Mouse (Mus musculus) C2C12 (cell line): ENCODE results near the gene Plcg1. TPM values are rescaled to one million over a fixed set of nuclear protein-coding genes. Genes with fewer than 3 reads are reported as not detected.

Experiments used
- H3K27me3 ChIP-seq: one replicate; pipeline ENCODE4 v1.6.1; 2011; ENCODE audit not compliant: control insufficient read depth, insufficient read depth, insufficient read length
- H3K36me3 ChIP-seq: one replicate; pipeline ENCODE4 v1.6.1; 2011; ENCODE audit not compliant: control insufficient read depth, insufficient read depth
- H3K4me3 ChIP-seq: one replicate; pipeline ENCODE4 v1.5.1; 2011; ENCODE audit warnings: mild to moderate bottlenecking, control low read depth; ENCODE audit not compliant: poor library complexity, insufficient read depth, severe bottlenecking
- H3K79me2 ChIP-seq: one replicate; pipeline ENCODE4 v1.6.1; 2011; ENCODE audit not compliant: control insufficient read depth, insufficient read depth
- H3K79me3 ChIP-seq: one replicate; pipeline ENCODE4 v1.6.1; 2011; ENCODE audit warnings: low read depth, control low read depth
- H3ac ChIP-seq: one replicate; pipeline ENCODE3; 2011; ENCODE audit warnings: low read depth; ENCODE audit not compliant: control insufficient read depth, insufficient read length
- CEBPB ChIP-seq: IDR thresholded peaks from one replicate; pipeline ENCODE4 v1.6.1; 2011; ENCODE audit warnings: low read depth, mild to moderate bottlenecking, control low read depth, moderate library complexity
- CTCF ChIP-seq: IDR thresholded peaks from one replicate; pipeline ENCODE4 v1.5.1; 2011; ENCODE audit not compliant: control insufficient read depth, insufficient read depth, insufficient read length
- FOSL1 ChIP-seq: IDR thresholded peaks from one replicate; pipeline ENCODE4 v1.8.0; 2011; ENCODE audit warnings: mild to moderate bottlenecking, low read length; ENCODE audit not compliant: poor library complexity, insufficient read depth, severe bottlenecking
- MAX ChIP-seq: IDR thresholded peaks from one replicate; pipeline ENCODE4 v1.6.1; 2011; ENCODE audit warnings: mild to moderate bottlenecking, control low read depth
- MYOD1 ChIP-seq: IDR thresholded peaks from one replicate; pipeline ENCODE4 v1.6.1; 2011; ENCODE audit warnings: low read depth; ENCODE audit not compliant: control insufficient read depth, insufficient read length
- MYOG ChIP-seq: IDR thresholded peaks from one replicate; pipeline ENCODE4 v1.6.1; 2011; ENCODE audit not compliant: control insufficient read depth, insufficient read length; ENCODE audit errors: extremely low read depth
- USF1 ChIP-seq: IDR thresholded peaks from one replicate; pipeline ENCODE4 v1.6.1; 2011; ENCODE audit warnings: low read depth, mild to moderate bottlenecking, control low read depth, moderate library complexity
- polyA plus RNA-seq: library from polyadenylated mRNA; unstranded; fragments of >200 nt; fragmentation: generic; extraction: Trizol; gene quantifications from one replicate; pipeline ENCODE4 v1.2.1, GENCODE M21; 2012; ENCODE audit warnings: missing spikeins

Gene Plcg1
- polyA plus RNA-seq, 1 experiment: 39.0 TPM

DNA sequence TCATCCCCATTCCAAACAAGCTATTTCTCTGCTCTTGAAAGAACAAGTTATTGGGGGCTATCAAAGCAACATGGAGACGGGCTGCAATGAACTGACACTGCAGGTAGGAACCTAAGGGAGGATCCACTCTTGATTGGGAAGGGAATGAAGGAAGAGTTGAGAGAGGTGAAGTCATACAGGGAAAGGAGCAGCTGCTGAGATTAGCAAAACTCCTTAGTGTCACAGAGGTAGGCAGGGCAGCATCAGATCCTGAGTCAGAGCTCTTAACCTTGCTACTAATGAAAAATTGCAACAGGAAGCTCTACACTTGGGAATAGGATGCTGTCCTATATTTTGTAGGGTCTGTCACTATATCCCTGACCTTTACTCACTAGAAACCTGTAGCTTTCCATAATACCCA is 69.9 kb downstream of the Plcg1 start:
- no peaks in the 10 kb centered on the region for H3K36me3 ChIP-seq
- no peaks in the 10 kb centered on the region for H3K27me3 ChIP-seq
- H3K79me2 ChIP-seq: no peaks in the 10 kb centered on the region
- H3ac ChIP-seq: no peak overlapping the region
- no peaks in the 10 kb centered on the region for H3K79me3 ChIP-seq
- no peak for TF ChIP-seq CTCF
- TF ChIP-seq CEBPB: no peak
- TF ChIP-seq MYOD1: no peak
- no peak for TF ChIP-seq USF1
- TF ChIP-seq MAX: no peak
- no peak for TF ChIP-seq FOSL1
- TF ChIP-seq MYOG: no peak
- H3K4me3 ChIP-seq: no peak overlapping the region

DNA sequence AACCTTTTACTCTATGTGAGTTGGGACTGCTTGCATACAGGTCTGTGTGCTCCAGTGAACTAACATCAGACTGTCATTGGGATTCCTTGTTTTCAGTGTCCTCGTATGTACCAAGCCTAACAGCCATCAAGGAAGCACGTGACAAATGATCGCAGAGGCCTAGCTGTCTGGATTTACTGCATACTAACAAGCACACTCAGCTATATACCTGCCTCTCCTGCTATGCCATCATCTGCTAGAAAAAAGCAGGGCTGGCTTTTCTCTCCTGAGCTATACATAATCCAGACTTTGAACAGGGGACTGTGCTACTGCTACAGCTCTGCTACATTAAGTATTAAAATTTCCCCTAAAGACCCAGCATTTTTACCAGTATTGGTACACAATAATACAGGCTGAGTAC is 71.2 kb downstream of the Plcg1 start:
- no peaks in the 10 kb centered on the region for H3K79me2 ChIP-seq
- no peaks in the 10 kb centered on the region for H3K36me3 ChIP-seq
- H3ac ChIP-seq: no peak overlapping the region
- TF ChIP-seq USF1 (no peak), CTCF (no peak), MYOG (no peak), MYOD1 (no peak), MAX (no peak), CEBPB (no peak), FOSL1 (no peak)
- no peaks in the 10 kb centered on the region for H3K79me3 ChIP-seq
- H3K4me3 ChIP-seq: no peak overlapping the region
- no peaks in the 10 kb centered on the region for H3K27me3 ChIP-seq

DNA sequence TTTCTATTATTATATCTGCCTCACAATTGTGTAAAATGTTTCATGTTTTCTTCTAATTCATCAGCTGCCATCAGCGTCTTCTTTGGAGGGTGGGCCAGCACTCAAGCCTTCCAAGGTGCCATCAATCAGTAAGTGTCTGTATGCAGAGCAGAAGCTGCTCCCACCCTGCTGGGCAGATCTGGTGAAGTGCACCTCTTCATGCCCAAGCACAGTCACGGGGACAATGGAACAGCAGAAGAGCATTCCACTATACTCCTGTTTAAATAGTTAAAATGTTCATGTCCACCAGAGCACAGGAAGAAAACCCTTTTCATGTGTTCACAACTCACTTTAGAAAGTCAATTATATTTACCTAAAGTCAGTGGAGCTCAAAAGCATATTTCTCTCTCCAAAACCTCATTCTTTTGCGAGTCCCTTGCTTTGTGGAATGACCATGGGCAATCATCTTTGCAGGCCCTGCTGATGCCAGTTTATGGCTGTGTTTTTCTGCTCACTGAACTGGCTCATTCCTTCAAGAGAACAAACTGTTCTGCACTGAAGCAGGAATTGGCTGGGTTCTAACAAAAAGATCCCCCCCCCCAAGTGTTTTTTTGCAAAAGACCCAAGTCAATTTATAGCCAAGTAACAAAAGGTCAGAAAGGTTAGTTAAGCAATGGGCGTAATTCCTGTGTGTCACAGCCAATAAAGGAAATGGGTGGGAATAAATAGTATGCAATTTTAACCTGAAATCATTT is 73.9 kb downstream of the Plcg1 start:
- Histone ChIP-seq H3K27me3 (no peaks in the 10 kb centered on the region), H3K36me3 (no peaks in the 10 kb centered on the region), H3K79me3 (no peaks in the 10 kb centered on the region), H3K79me2 (no peaks in the 10 kb centered on the region), H3K4me3 (no peak overlapping the region), H3ac (no peak overlapping the region)
- TF ChIP-seq CEBPB (no peak), USF1 (no peak), FOSL1 (no peak), MYOD1 (no peak), MAX (no peak), MYOG (no peak), CTCF (no peak)

DNA sequence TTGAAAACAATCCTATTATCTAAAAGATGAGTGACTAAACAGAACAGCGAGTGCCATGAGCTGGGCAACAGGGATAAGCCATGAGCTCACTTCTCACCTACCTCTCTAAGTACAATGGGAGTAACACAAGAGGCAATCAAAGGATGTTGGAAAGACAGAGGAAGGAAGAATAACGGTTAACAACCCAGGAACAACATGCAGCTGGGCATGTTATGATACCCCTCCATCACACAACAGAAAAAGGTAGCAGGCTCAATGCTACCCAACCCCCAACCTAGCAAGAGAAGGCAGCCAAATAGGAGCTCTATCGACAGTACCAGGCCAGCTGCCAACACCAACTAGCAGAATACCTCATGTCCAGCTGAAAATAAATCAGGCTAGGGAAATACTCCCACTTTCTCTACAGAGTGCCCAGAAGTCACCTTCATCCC is 75.0 kb downstream of the Plcg1 start:
- no peaks in the 10 kb centered on the region for H3K79me2 ChIP-seq
- H3K27me3 ChIP-seq: no peaks in the 10 kb centered on the region
- no peaks in the 10 kb centered on the region for H3K36me3 ChIP-seq
- H3K4me3 ChIP-seq: no peak overlapping the region
- no peaks in the 10 kb centered on the region for H3K79me3 ChIP-seq
- TF ChIP-seq CEBPB (no peak), MAX (no peak), FOSL1 (no peak), CTCF (no peak), MYOG (no peak), MYOD1 (no peak), USF1 (no peak)
- no peak overlapping the region for H3ac ChIP-seq

DNA sequence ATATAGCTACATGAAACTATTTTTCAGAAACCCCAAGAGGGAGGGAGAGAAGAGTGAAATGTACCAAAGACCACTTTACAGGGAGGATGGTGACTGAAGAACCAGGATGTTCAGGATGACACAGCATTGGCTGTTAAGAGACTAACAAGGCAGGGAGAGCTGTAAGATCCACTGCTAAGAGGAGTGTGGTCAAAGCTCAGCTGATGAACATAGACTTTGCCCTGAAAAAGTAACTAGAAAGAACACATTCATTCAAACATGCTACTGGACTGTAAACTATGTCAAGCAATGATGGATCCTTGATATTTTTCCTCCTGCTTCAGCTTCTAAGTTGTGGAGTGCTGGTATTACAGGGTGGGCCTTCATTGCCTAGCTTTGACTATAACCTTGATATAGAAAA is 79.3 kb downstream of the Plcg1 start:
- Histone ChIP-seq H3ac (no peak overlapping the region), H3K4me3 (no peak overlapping the region), H3K79me2 (no peaks in the 10 kb centered on the region), H3K36me3 (no peaks in the 10 kb centered on the region), H3K27me3 (no peaks in the 10 kb centered on the region), H3K79me3 (no peaks in the 10 kb centered on the region)
- TF ChIP-seq CEBPB: no peak
- TF ChIP-seq CTCF: no peak
- TF ChIP-seq MYOD1: no peak
- no peak for TF ChIP-seq FOSL1
- TF ChIP-seq MYOG: no peak
- TF ChIP-seq USF1: no peak
- TF ChIP-seq MAX: no peak

DNA sequence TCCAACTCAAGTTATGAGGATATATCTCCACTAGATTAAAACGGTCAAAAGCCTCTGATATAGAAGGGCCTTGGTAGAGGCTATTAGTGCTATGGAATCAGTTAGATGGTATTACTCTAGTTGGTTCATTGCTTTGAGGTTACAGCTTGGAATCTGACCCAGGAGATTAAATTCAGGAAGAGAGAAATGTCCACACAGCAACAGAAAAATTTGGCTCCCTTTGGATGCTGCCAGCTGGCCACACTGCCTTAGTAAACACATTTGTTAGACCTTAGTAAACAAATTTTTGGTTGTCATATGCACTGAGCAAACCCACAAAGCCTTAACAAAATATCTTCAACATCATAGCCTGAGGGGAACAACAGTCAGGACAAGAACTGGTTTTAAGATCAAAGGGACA is 79.7 kb downstream of the Plcg1 start:
- H3K27me3 ChIP-seq: no peaks in the 10 kb centered on the region
- no peaks in the 10 kb centered on the region for H3K36me3 ChIP-seq
- H3K4me3 ChIP-seq: no peak overlapping the region
- H3ac ChIP-seq: no peak overlapping the region
- TF ChIP-seq CTCF (no peak), MYOD1 (no peak), MYOG (no peak), CEBPB (no peak), USF1 (no peak), MAX (no peak), FOSL1 (no peak)
- no peaks in the 10 kb centered on the region for H3K79me2 ChIP-seq
- H3K79me3 ChIP-seq: no peaks in the 10 kb centered on the region

Other genes with a start within 250 kb of the Plcg1 start
- gene Top1, start 85.4 kb upstream of the Plcg1 start, polyA plus RNA-seq: 21.5 TPM
- 4.8 TPM for gene Zhx3, start 141.7 kb downstream of the Plcg1 start, polyA plus RNA-seq
- gene Lpin3, start 149.4 kb downstream of the Plcg1 start, polyA plus RNA-seq: 10.4 TPM
- 0.02 TPM for gene Emilin3, start 181.0 kb downstream of the Plcg1 start, polyA plus RNA-seq